Mouse (Mus musculus) erythroblast, embryonic 14.5 days (primary cell): Measurements from ENCODE around the gene Chfr.

Experiments
- GATA1 ChIP-seq: IDR thresholded peaks from 2 replicates; pipeline ENCODE4 v1.6.1; 2012; ENCODE audit warnings: low read length, inconsistent platforms, mixed read lengths
- TAL1 ChIP-seq: IDR thresholded peaks from 3 replicates; pipeline ENCODE4 v1.6.1; 2012; ENCODE audit warnings: low read length, inconsistent platforms, mixed read lengths

DNA sequence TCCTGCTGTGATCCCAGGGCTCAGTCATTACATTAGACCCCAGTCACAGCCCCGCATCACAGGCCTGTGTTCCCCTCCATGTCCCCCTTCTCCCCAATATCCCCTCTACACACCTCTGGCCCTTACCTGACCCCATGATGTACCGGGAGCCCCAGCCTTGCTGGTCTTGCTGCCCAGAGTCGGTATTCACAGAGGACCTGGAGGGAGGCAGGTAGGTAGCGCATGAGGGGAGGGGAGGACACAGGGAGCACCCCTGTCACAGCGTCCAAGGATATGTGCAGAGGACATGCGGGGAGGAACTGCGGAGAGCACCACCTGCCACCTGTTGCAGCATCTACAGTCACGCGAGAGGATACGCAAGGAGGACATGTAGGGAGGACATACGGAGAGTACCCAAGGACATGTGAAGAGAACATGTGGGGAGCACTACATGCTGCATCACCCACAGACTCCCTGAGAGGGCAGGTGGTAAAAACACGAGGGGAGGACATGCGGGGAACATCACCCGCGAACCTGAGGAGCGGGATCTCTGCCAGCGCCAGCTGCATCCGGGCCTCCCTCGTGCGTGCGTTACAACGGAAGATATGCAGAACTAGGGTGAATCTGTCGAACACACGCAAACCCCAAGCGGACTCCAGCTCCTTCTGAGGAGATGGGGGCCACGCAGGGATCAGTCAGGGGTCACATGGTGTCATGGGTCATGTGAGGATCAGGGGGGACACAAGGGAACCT is 29.3 kb upstream of the Chfr start:
- no peak for TF ChIP-seq GATA1
- no peak for TF ChIP-seq TAL1
